Mouse (Mus musculus) lung, embryonic 16.5 days (tissue): ENCODE data around the gene Cuedc1. TPM values are rescaled to one million over a fixed set of nuclear protein-coding genes. Genes with fewer than 3 reads are reported as not detected.

Experiments
- ATAC-seq: fragments of 200-750 bp; cut with Nextera tagmentation; 2 replicates; pipeline ENCODE4 v1.8.0; 2017; ENCODE audit warnings: low read depth, mild to moderate bottlenecking, moderate library complexity
- H3K27ac ChIP-seq: fragments of 300-500 bp; sonication (generic); 2 replicates; pipeline ENCODE4 v1.5.1; 2014; ENCODE audit warnings: mild to moderate bottlenecking, control low read depth, low read length
- H3K27me3 ChIP-seq: fragments of 300-500 bp; sonication (generic); 2 replicates; pipeline ENCODE4 v1.6.1; 2014; ENCODE audit warnings: low read depth, low read length, mixed read lengths; ENCODE audit not compliant: control insufficient read depth, insufficient read depth
- H3K36me3 ChIP-seq: fragments of 300-500 bp; sonication (generic); 2 replicates; pipeline ENCODE4 v1.6.1; 2014; ENCODE audit warnings: low read length; ENCODE audit not compliant: control insufficient read depth, insufficient read depth
- H3K4me1 ChIP-seq: fragments of 300-500 bp; sonication (generic); replicated peaks from 2 replicates; pipeline ENCODE4 v1.6.1; 2014; ENCODE audit warnings: low read length, mixed read lengths; ENCODE audit not compliant: control insufficient read depth, insufficient read depth
- H3K4me2 ChIP-seq: fragments of 300-500 bp; sonication (generic); 2 replicates; pipeline ENCODE4 v1.6.1; 2014; ENCODE audit warnings: low read depth, low read length, control low read depth
- H3K4me3 ChIP-seq: fragments of 300-500 bp; sonication (generic); 2 replicates; pipeline ENCODE4 v1.5.1; 2014; ENCODE audit warnings: mild to moderate bottlenecking, low read length, control low read depth
- H3K9ac ChIP-seq: fragments of 300-500 bp; sonication (generic); 2 replicates; pipeline ENCODE4 v1.6.1; 2014; ENCODE audit warnings: low read length, control low read depth
- H3K9me3 ChIP-seq: fragments of 300-500 bp; sonication (generic); 2 replicates; pipeline ENCODE4 v1.6.1; 2016; ENCODE audit warnings: low read length; ENCODE audit not compliant: control insufficient read depth
- WGBS: fragments of 180-500 bp; shearing (Covaris S2); extraction: QIAGEN DNeasy Blood & Tissue Kit; methylation state at CpG from one replicate; pipeline ENCODE4 v1.1.7; 2014; 5-methylcytosine and 5-hydroxymethylcytosine counted together
- polyA plus RNA-seq: library from polyadenylated mRNA; unstranded; fragments of >200 nt; fragmentation: Nextera tagmentation; extraction: Ambion mirVana; gene quantifications from 2 replicates; pipeline ENCODE4 v1.2.1, GENCODE M21; 2015

Gene Cuedc1
- polyA plus RNA-seq, 1 experiment from 2014 or later, result 11.8 TPM

- peak overlapping the region; percentile 85 for H3K9ac ChIP-seq
- WGBS, result under 1% methylated on average over 49 of the region's 95 CpGs
- H3K4me2 ChIP-seq, result peak overlapping the region; percentile 66
- peak overlapping the region; percentile 84 for H3K27ac ChIP-seq
- ATAC-seq, result peak; percentile 73
- H3K9me3 ChIP-seq, result no peaks in the 10 kb centered on the region
- H3K36me3 ChIP-seq, result no peaks in the 10 kb centered on the region
- H3K4me3 ChIP-seq, result peak overlapping the region; percentile 71
- H3K4me1 ChIP-seq, result peaks cover 25% of the 10 kb centered on the region
- H3K27me3 ChIP-seq, result no peaks in the 10 kb centered on the region; the same call in 1 of the 2 replicates
Observed at GRCm38 (mm10) chr11:88098787-88099598, 1.1 kb downstream of the Cuedc1 start.

GRCm38 (mm10) chr11:88099599-88100023 is 1.8 kb downstream of the Cuedc1 start:
- H3K9me3 ChIP-seq, result no peaks in the 10 kb centered on the region
- H3K4me3 ChIP-seq, result peak overlapping the region; percentile 71
- 0% methylated on average over 30 of the region's 38 CpGs for WGBS
- peak overlapping the region; percentile 66 for H3K4me2 ChIP-seq
- peak; percentile 74 for ATAC-seq
- H3K27me3 ChIP-seq, result no peaks in the 10 kb centered on the region; the same call in 1 of the 2 replicates
- H3K27ac ChIP-seq, result peak overlapping the region; percentile 84
- H3K9ac ChIP-seq, result peak overlapping the region; percentile 85
- H3K36me3 ChIP-seq, result no peaks in the 10 kb centered on the region
- peaks cover 25% of the 10 kb centered on the region for H3K4me1 ChIP-seq

GRCm38 (mm10) chr11:88100170-88100569 is 2.3 kb downstream of the Cuedc1 start:
- no peaks in the 10 kb centered on the region; the same call in 1 of the 2 replicates for H3K27me3 ChIP-seq
- H3K4me1 ChIP-seq, result peaks cover 25% of the 10 kb centered on the region
- peak overlapping the region; percentile 66 for H3K4me2 ChIP-seq
- 32% methylated on average over 4 of the region's 4 CpGs for WGBS
- H3K27ac ChIP-seq, result no peak overlapping the region
- no peaks in the 10 kb centered on the region for H3K36me3 ChIP-seq
- peak overlapping the region; percentile 71 for H3K4me3 ChIP-seq
- H3K9me3 ChIP-seq, result no peaks in the 10 kb centered on the region
- ATAC-seq, result no peak
- no peak overlapping the region for H3K9ac ChIP-seq

GRCm38 (mm10) chr11:88103214-88103941 is 5.5 kb downstream of the Cuedc1 start:
- Histone ChIP-seq H3K4me1 (peaks cover 25% of the 10 kb centered on the region), H3K9me3 (no peaks in the 10 kb centered on the region), H3K9ac (no peak overlapping the region), H3K4me3 (no peak overlapping the region), H3K27ac (no peak overlapping the region), H3K36me3 (no peaks in the 10 kb centered on the region), H3K4me2 (peak overlapping the region; percentile 16; the same call in 1 of the 2 replicates), H3K27me3 (no peaks in the 10 kb centered on the region)
- no peak for ATAC-seq
- 41% methylated on average over 19 of the region's 19 CpGs for WGBS

- no peak for ATAC-seq
- no peaks in the 10 kb centered on the region for H3K27me3 ChIP-seq
- H3K4me1 ChIP-seq, result peaks cover 14% of the 10 kb centered on the region
- no peak overlapping the region for H3K27ac ChIP-seq
- H3K9me3 ChIP-seq, result no peaks in the 10 kb centered on the region
- no peak overlapping the region for H3K9ac ChIP-seq
- no peaks in the 10 kb centered on the region for H3K36me3 ChIP-seq
- 63% methylated on average over 6 of the region's 6 CpGs for WGBS
- no peak overlapping the region for H3K4me2 ChIP-seq
- H3K4me3 ChIP-seq, result no peak overlapping the region
Observed at GRCm38 (mm10) chr11:88105494-88106291, 7.8 kb downstream of the Cuedc1 start.

GRCm38 (mm10) chr11:88106292-88106554 is 8.4 kb downstream of the Cuedc1 start:
- H3K36me3 ChIP-seq, result no peaks in the 10 kb centered on the region
- 44% methylated on average over 8 of the region's 8 CpGs for WGBS
- H3K27ac ChIP-seq, result no peak overlapping the region
- H3K9ac ChIP-seq, result no peak overlapping the region
- no peak overlapping the region for H3K4me2 ChIP-seq
- H3K4me3 ChIP-seq, result no peak overlapping the region
- no peaks in the 10 kb centered on the region for H3K9me3 ChIP-seq
- peaks cover 14% of the 10 kb centered on the region for H3K4me1 ChIP-seq
- no peaks in the 10 kb centered on the region for H3K27me3 ChIP-seq
- ATAC-seq, result no peak

- H3K27me3 ChIP-seq, result no peaks in the 10 kb centered on the region
- WGBS, result 53% methylated on average over 4 of the region's 4 CpGs
- ATAC-seq, result no peak
- H3K4me3 ChIP-seq, result no peak overlapping the region
- no peak overlapping the region for H3K27ac ChIP-seq
- no peak overlapping the region for H3K4me2 ChIP-seq
- peaks cover 14% of the 10 kb centered on the region for H3K4me1 ChIP-seq
- H3K36me3 ChIP-seq, result no peaks in the 10 kb centered on the region
- H3K9ac ChIP-seq, result no peak overlapping the region
- H3K9me3 ChIP-seq, result no peaks in the 10 kb centered on the region
Observed at GRCm38 (mm10) chr11:88107365-88107764, 9.5 kb downstream of the Cuedc1 start.

GRCm38 (mm10) chr11:88110031-88110594 is 12.3 kb downstream of the Cuedc1 start:
- H3K9me3 ChIP-seq, result no peaks in the 10 kb centered on the region
- no peak overlapping the region for H3K4me2 ChIP-seq
- no peaks in the 10 kb centered on the region for H3K36me3 ChIP-seq
- H3K9ac ChIP-seq, result no peak overlapping the region
- no peaks in the 10 kb centered on the region for H3K27me3 ChIP-seq
- H3K27ac ChIP-seq, result no peak overlapping the region
- H3K4me3 ChIP-seq, result no peak overlapping the region
- no peak for ATAC-seq
- WGBS, result 65% methylated on average over 9 of the region's 9 CpGs
- peaks cover 27% of the 10 kb centered on the region for H3K4me1 ChIP-seq
